Mouse (Mus musculus) myocyte (in vitro differentiated cells): ENCODE measurements around the gene Auh. TPM values are rescaled to one million over a fixed set of nuclear protein-coding genes. Genes with fewer than 3 reads are reported as not detected.

Source experiments
- H3K27me3 ChIP-seq: one replicate; pipeline ENCODE4 v1.6.1; 2011; ENCODE audit not compliant: control insufficient read depth, insufficient read depth, insufficient read length
- H3K36me3 ChIP-seq: one replicate; pipeline ENCODE4 v1.6.1; 2011; ENCODE audit not compliant: control insufficient read depth, insufficient read depth
- H3K4me2 ChIP-seq: one replicate; pipeline ENCODE4 v1.6.1; 2011; ENCODE audit warnings: low read depth, control low read depth
- H3K4me3 ChIP-seq: one replicate; pipeline ENCODE4 v1.5.1; 2011; ENCODE audit warnings: mild to moderate bottlenecking, control low read depth, moderate library complexity
- H3K79me2 ChIP-seq: one replicate; pipeline ENCODE4 v1.6.1; 2011; ENCODE audit not compliant: control insufficient read depth, insufficient read depth
- H3ac ChIP-seq: one replicate; pipeline ENCODE4 v1.6.1; 2011; ENCODE audit not compliant: control insufficient read depth, insufficient read length
- CEBPB ChIP-seq: IDR thresholded peaks from 2 replicates; pipeline ENCODE4 v1.6.1; 2011; ENCODE audit warnings: mild to moderate bottlenecking, moderate library complexity; ENCODE audit not compliant: poor library complexity, insufficient read depth, severe bottlenecking
- E2F4 ChIP-seq: IDR thresholded peaks from one replicate; pipeline ENCODE4 v1.6.1; 2011; ENCODE audit warnings: mild to moderate bottlenecking, control low read depth, moderate library complexity; ENCODE audit not compliant: insufficient read depth
- MAX ChIP-seq: IDR thresholded peaks from one replicate; pipeline ENCODE4 v1.6.1; 2011; ENCODE audit warnings: low read depth, mild to moderate bottlenecking, control low read depth
- MYOD1 ChIP-seq, 3 experiments: IDR thresholded peaks; one replicate each; pipeline ENCODE4 v1.6.1; 2011; ENCODE audit warnings: control low read depth in 2 of 3, low read depth in 2 of 3, mild to moderate bottlenecking in 2 of 3, moderate library complexity in 1 of 3; ENCODE audit not compliant: insufficient read length in 2 of 3, control insufficient read depth in 1 of 3
- MYOG ChIP-seq, 3 experiments: IDR thresholded peaks; one replicate each; pipeline ENCODE4 v1.6.1; 2011; ENCODE audit warnings: control low read depth in 2 of 3, low read depth in 2 of 3, mild to moderate bottlenecking in 2 of 3; ENCODE audit not compliant: insufficient read length in 2 of 3, control insufficient read depth in 1 of 3, insufficient read depth in 1 of 3
- POLR2A ChIP-seq: IDR thresholded peaks from one replicate; pipeline ENCODE4 v1.6.1; 2011; ENCODE audit warnings: low read depth, mild to moderate bottlenecking, control low read depth, moderate library complexity; ENCODE audit not compliant: insufficient read length
- POLR2AphosphoS2 ChIP-seq: IDR thresholded peaks from one replicate; pipeline ENCODE4 v1.6.1; 2011; ENCODE audit warnings: low read depth, control low read depth; ENCODE audit not compliant: insufficient read length
- REST ChIP-seq: IDR thresholded peaks from one replicate; pipeline ENCODE4 v1.6.1; 2011; ENCODE audit warnings: mild to moderate bottlenecking, control low read depth, moderate library complexity; ENCODE audit not compliant: insufficient read depth, insufficient read length
- SRF ChIP-seq: IDR thresholded peaks from one replicate; pipeline ENCODE4 v1.6.1; 2011; ENCODE audit warnings: low read depth; ENCODE audit not compliant: control insufficient read depth, insufficient read length
- TCF12 ChIP-seq: IDR thresholded peaks from one replicate; pipeline ENCODE4 v1.6.1; 2011; ENCODE audit warnings: mild to moderate bottlenecking, control low read depth; ENCODE audit not compliant: poor library complexity, insufficient read depth, severe bottlenecking
- TCF3 ChIP-seq: IDR thresholded peaks from one replicate; pipeline ENCODE4 v1.6.1; 2011; ENCODE audit warnings: low read depth, control low read depth; ENCODE audit not compliant: insufficient read length
- USF1 ChIP-seq: IDR thresholded peaks from one replicate; pipeline ENCODE4 v1.6.1; 2011; ENCODE audit warnings: low read depth, mild to moderate bottlenecking, control low read depth, moderate library complexity
- polyA plus RNA-seq: library from polyadenylated mRNA; unstranded; fragments of >200 nt; fragmentation: generic; extraction: Trizol; gene quantifications from one replicate; pipeline ENCODE4 v1.2.1, GENCODE M21; 2012; ENCODE audit warnings: missing spikeins

The Auh gene
- 17.4 TPM for polyA plus RNA-seq

GRCm38 (mm10) chr13:52929209-52930171 lies at the start of gene Auh:
TSS of gene Auh (minus strand) at chr13:52929681.
- H3K27me3 ChIP-seq: peaks cover 7% of the 10 kb centered on the region
- TF ChIP-seq POLR2A (peak; percentile 58), TCF3 (no peak)
- peak within 1 kb of the TSS; percentile 86 for H3K4me2 ChIP-seq

GRCm38 (mm10) chr13:52978321-52978981 lies 49.0 kb upstream of the Auh start:
- Histone ChIP-seq H3K4me2 (peak overlapping the region; percentile 95), H3K79me2 (peaks cover 63% of the 10 kb centered on the region), H3ac (peak overlapping the region; percentile 85), H3K27me3 (no peaks in the 10 kb centered on the region), H3K36me3 (peaks cover 9% of the 10 kb centered on the region), H3K4me3 (peak overlapping the region; percentile 95)
- TF ChIP-seq E2F4 (no peak), POLR2AphosphoS2 (peak; percentile 85), MYOG (IDR thresholded peaks at IDR 0.05; ENCODE audit: control insufficient read depth in 1 of 3, insufficient read depth in 1 of 3, insufficient read length in 2 of 3, low read depth in 2 of 3) (peak in 2 of 3 experiments; percentile 28 to 69), TCF12 (no peak), POLR2A (peak; percentile 88)

More at GRCm38 (mm10) chr13:52929209-52930171, at the start of gene Auh:
- peak within 1 kb of the TSS; percentile 47 for H3ac ChIP-seq
- H3K79me2 ChIP-seq: no peaks in the 10 kb centered on the region
- peak within 1 kb of the TSS; percentile 37 for H3K4me3 ChIP-seq
- no peaks in the 10 kb centered on the region for H3K36me3 ChIP-seq

- H3K27me3 ChIP-seq: no peaks in the 10 kb centered on the region
- peaks cover 70% of the 10 kb centered on the region for H3K79me2 ChIP-seq
- peaks cover 9% of the 10 kb centered on the region for H3K36me3 ChIP-seq
- H3K4me3 ChIP-seq: peak overlapping the region; percentile 95
- TF ChIP-seq MYOG (IDR thresholded peaks at IDR 0.05; ENCODE audit: control insufficient read depth in 1 of 3, insufficient read depth in 1 of 3, insufficient read length in 2 of 3, low read depth in 2 of 3): no peak
- TF ChIP-seq E2F4: no peak
- TF ChIP-seq CEBPB: no peak
- no peak for TF ChIP-seq REST
- no peak for TF ChIP-seq TCF3
- no peak for TF ChIP-seq TCF12
- TF ChIP-seq SRF: no peak
- no peak for TF ChIP-seq MAX
- no peak for TF ChIP-seq POLR2AphosphoS2
- TF ChIP-seq USF1: no peak
- H3ac ChIP-seq: peak overlapping the region; percentile 85
- peak overlapping the region; percentile 95 for H3K4me2 ChIP-seq
These were observed 48.3 kb upstream of the Auh start for GRCm38 (mm10) chr13:52977757-52978156.

GRCm38 (mm10) chr13:52977221-52977609 lies 47.7 kb upstream of the Auh start:
- Histone ChIP-seq H3K27me3 (no peaks in the 10 kb centered on the region), H3ac (peak overlapping the region; percentile 85), H3K36me3 (peaks cover 9% of the 10 kb centered on the region), H3K4me2 (peak overlapping the region; percentile 95), H3K4me3 (peak overlapping the region; percentile 95), H3K79me2 (peaks cover 76% of the 10 kb centered on the region)
- TF ChIP-seq POLR2A (peak; percentile 6), USF1 (no peak)

GRCm38 (mm10) chr13:52976510-52977220 lies 47.2 kb upstream of the Auh start:
- H3K79me2 ChIP-seq: peaks cover 81% of the 10 kb centered on the region
- H3ac ChIP-seq: no peak overlapping the region
- H3K4me3 ChIP-seq: peak overlapping the region; percentile 95
- peaks cover 9% of the 10 kb centered on the region for H3K36me3 ChIP-seq
- TF ChIP-seq USF1 (no peak), CEBPB (peak; percentile 100), MYOG (IDR thresholded peaks at IDR 0.05; ENCODE audit: control insufficient read depth in 1 of 3, insufficient read depth in 1 of 3, insufficient read length in 2 of 3, low read depth in 2 of 3) (peak in 1 of 3 experiments; percentile 41), SRF (no peak), TCF12 (no peak), MAX (no peak), POLR2A (peak; percentile 63), POLR2AphosphoS2 (peak; percentile 91), REST (no peak), E2F4 (no peak), MYOD1 (IDR thresholded peaks at IDR 0.05; ENCODE audit: control insufficient read depth in 1 of 3, insufficient read length in 2 of 3, low read depth in 2 of 3) (peak in 2 of 3 experiments; percentile 5 to 59), TCF3 (no peak)
- no peaks in the 10 kb centered on the region for H3K27me3 ChIP-seq
- H3K4me2 ChIP-seq: peak overlapping the region; percentile 95
